Mouse (Mus musculus) myocyte (in vitro differentiated cells): Measurements from ENCODE around the gene Ccser1.

Experiments
- CEBPB ChIP-seq: IDR thresholded peaks from 2 replicates; pipeline ENCODE4 v1.6.1; 2011; ENCODE audit warnings: mild to moderate bottlenecking, moderate library complexity; ENCODE audit not compliant: poor library complexity, insufficient read depth, severe bottlenecking
- MYOD1 ChIP-seq, 3 experiments: IDR thresholded peaks; one replicate each; pipeline ENCODE4 v1.6.1; 2011; ENCODE audit warnings: control low read depth in 2 of 3, low read depth in 2 of 3, mild to moderate bottlenecking in 2 of 3, moderate library complexity in 1 of 3; ENCODE audit not compliant: insufficient read length in 2 of 3, control insufficient read depth in 1 of 3
- MYOG ChIP-seq, 3 experiments: IDR thresholded peaks; one replicate each; pipeline ENCODE4 v1.6.1; 2011; ENCODE audit warnings: control low read depth in 2 of 3, low read depth in 2 of 3, mild to moderate bottlenecking in 2 of 3; ENCODE audit not compliant: insufficient read length in 2 of 3, control insufficient read depth in 1 of 3, insufficient read depth in 1 of 3
- POLR2A ChIP-seq: IDR thresholded peaks from one replicate; pipeline ENCODE4 v1.6.1; 2011; ENCODE audit warnings: low read depth, mild to moderate bottlenecking, control low read depth, moderate library complexity; ENCODE audit not compliant: insufficient read length
- TCF12 ChIP-seq: IDR thresholded peaks from one replicate; pipeline ENCODE4 v1.6.1; 2011; ENCODE audit warnings: mild to moderate bottlenecking, control low read depth; ENCODE audit not compliant: poor library complexity, insufficient read depth, severe bottlenecking
- USF1 ChIP-seq: IDR thresholded peaks from one replicate; pipeline ENCODE4 v1.6.1; 2011; ENCODE audit warnings: low read depth, mild to moderate bottlenecking, control low read depth, moderate library complexity

DNA sequence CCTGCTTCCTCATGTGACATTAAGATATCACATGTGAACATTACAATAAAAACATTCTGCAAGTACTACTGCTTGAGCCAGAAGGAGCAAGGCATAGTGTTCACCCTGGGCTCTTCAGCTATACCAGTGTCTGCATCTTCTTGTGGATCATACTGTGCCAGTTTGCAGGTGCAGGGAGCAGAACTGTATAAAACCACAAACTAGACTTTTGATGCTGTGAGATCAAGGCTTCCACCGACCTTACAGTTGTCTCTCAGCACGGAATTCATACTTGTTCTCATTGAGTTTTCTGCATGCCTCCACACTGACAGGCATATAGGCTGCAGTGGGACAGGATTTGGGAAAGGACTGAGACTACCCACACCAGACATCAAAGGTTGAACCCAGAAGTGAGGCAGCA is 146.0 kb downstream of the Ccser1 start:
- TF ChIP-seq CEBPB = no peak
- TF ChIP-seq POLR2A = no peak
- TF ChIP-seq USF1 = no peak
- no peak for TF ChIP-seq TCF12
- no peak for TF ChIP-seq MYOD1 (IDR thresholded peaks at IDR 0.05; ENCODE audit: control insufficient read depth in 1 of 3, insufficient read length in 2 of 3, low read depth in 2 of 3)
- no peak for TF ChIP-seq MYOG (IDR thresholded peaks at IDR 0.05; ENCODE audit: control insufficient read depth in 1 of 3, insufficient read depth in 1 of 3, insufficient read length in 2 of 3, low read depth in 2 of 3)
